Mouse (Mus musculus): ENCODE measurements around the gene Parp9. TPM values are rescaled to one million over a fixed set of nuclear protein-coding genes. Genes with fewer than 3 reads are reported as not detected.
"Not testable (repeated sequence)": the region's sequence is repeated elsewhere in the genome, so short reads cannot be mapped to it uniquely, and the experiment has no call there.

Parp9 gene
- polyA plus RNA-seq, 1 experiment from 2014 or later, result 4.2 TPM

- no peaks in the 10 kb centered on the region for H3K4me1 ChIP-seq (ENCODE audit: control insufficient read depth, insufficient read depth, low read length)
- no peak overlapping the region for H3K4me3 ChIP-seq (ENCODE audit: low read depth, low read length)
- DNase-seq (ENCODE audit: low spot score), result no peak
- no peak overlapping the region for H3K9ac ChIP-seq (ENCODE audit: low read length)
- WGBS, result 94% methylated on average over 3 of the region's 3 CpGs
- H3K9me3 ChIP-seq (ENCODE audit: control insufficient read depth, low read length), result no peaks in the 10 kb centered on the region
- no peak overlapping the region for H3K27ac ChIP-seq (replicated peaks; ENCODE audit: low read depth, low read length)
- ATAC-seq (ENCODE audit: insufficient number of reproducible peaks, low FRiP score, low TSS enrichment, low read depth), result no peak
- no peaks in the 10 kb centered on the region for H3K36me3 ChIP-seq (ENCODE audit: control insufficient read depth, insufficient read depth, low read length)
- no peaks in the 10 kb centered on the region for H3K27me3 ChIP-seq (ENCODE audit: control insufficient read depth, insufficient read depth, low read length)
- H3K4me2 ChIP-seq (ENCODE audit: low read depth, severe bottlenecking), result no peak overlapping the region
Observed at GRCm38 (mm10) chr16:35993316-35993715, 55.0 kb downstream of the Parp9 start.

- not testable (repeated sequence) for H3K27ac ChIP-seq (replicated peaks; ENCODE audit: low read depth, low read length); H3K36me3 ChIP-seq (ENCODE audit: control insufficient read depth, insufficient read depth, low read length); H3K4me2 ChIP-seq (ENCODE audit: low read depth, severe bottlenecking); H3K27me3 ChIP-seq (ENCODE audit: control insufficient read depth, insufficient read depth, low read length); H3K9ac ChIP-seq (ENCODE audit: low read length); ATAC-seq (ENCODE audit: insufficient number of reproducible peaks, low FRiP score, low TSS enrichment, low read depth); H3K4me3 ChIP-seq (ENCODE audit: low read depth, low read length); H3K4me1 ChIP-seq (ENCODE audit: control insufficient read depth, insufficient read depth, low read length); DNase-seq (ENCODE audit: low spot score); H3K9me3 ChIP-seq (ENCODE audit: control insufficient read depth, low read length)
- 95% methylated on average over 4 of the region's 4 CpGs for WGBS
Observed at GRCm38 (mm10) chr16:35998852-35999251, 60.6 kb downstream of the Parp9 start.

- no peaks in the 10 kb centered on the region for H3K9me3 ChIP-seq (ENCODE audit: control insufficient read depth, low read length)
- WGBS, result 95% methylated on average over 3 of the region's 3 CpGs
- no peak for ATAC-seq (ENCODE audit: insufficient number of reproducible peaks, low FRiP score, low TSS enrichment, low read depth)
Observed at GRCm38 (mm10) chr16:36008396-36008795, 70.1 kb downstream of the Parp9 start.

GRCm38 (mm10) chr16:36016335-36016734, 78.1 kb downstream of the Parp9 start:
- Histone ChIP-seq H3K9ac (ENCODE audit: low read length) (no peak overlapping the region), H3K4me2 (ENCODE audit: low read depth, severe bottlenecking) (no peak overlapping the region), H3K36me3 (ENCODE audit: control insufficient read depth, insufficient read depth, low read length) (peaks cover under 1% of the 10 kb centered on the region; the same call in 1 of the 2 replicates), H3K4me1 (ENCODE audit: control insufficient read depth, insufficient read depth, low read length) (no peaks in the 10 kb centered on the region), H3K27ac (replicated peaks; ENCODE audit: low read depth, low read length) (no peak overlapping the region), H3K27me3 (ENCODE audit: control insufficient read depth, insufficient read depth, low read length) (no peaks in the 10 kb centered on the region), H3K9me3 (ENCODE audit: control insufficient read depth, low read length) (no peaks in the 10 kb centered on the region), H3K4me3 (ENCODE audit: low read depth, low read length) (no peak overlapping the region)
- DNase-seq (ENCODE audit: low spot score) (no peak), ATAC-seq (ENCODE audit: insufficient number of reproducible peaks, low FRiP score, low TSS enrichment, low read depth) (no peak)
- WGBS, result 95% methylated on average over 1 of the region's 1 CpGs

More at GRCm38 (mm10) chr16:36008396-36008795, 70.1 kb downstream of the Parp9 start:
- no peak for DNase-seq (ENCODE audit: low spot score)
- H3K36me3 ChIP-seq (ENCODE audit: control insufficient read depth, insufficient read depth, low read length), result no peaks in the 10 kb centered on the region
- no peaks in the 10 kb centered on the region for H3K27me3 ChIP-seq (ENCODE audit: control insufficient read depth, insufficient read depth, low read length)
- no peaks in the 10 kb centered on the region for H3K4me1 ChIP-seq (ENCODE audit: control insufficient read depth, insufficient read depth, low read length)
- no peak overlapping the region for H3K4me2 ChIP-seq (ENCODE audit: low read depth, severe bottlenecking)
- no peak overlapping the region for H3K4me3 ChIP-seq (ENCODE audit: low read depth, low read length)
- H3K27ac ChIP-seq (replicated peaks; ENCODE audit: low read depth, low read length), result no peak overlapping the region
- no peak overlapping the region for H3K9ac ChIP-seq (ENCODE audit: low read length)

Other genes with a start within 250 kb of the Parp9 start
- 13.0 and 15.2 TPM in 2 replicates for gene Dirc2, start 169.1 kb upstream of the Parp9 start, polyA plus RNA-seq (2014; fragmentation: Nextera tagmentation; extraction: Ambion mirVana)
- 23.5 and 23.8 TPM in 2 replicates for gene Hspbap1, start 168.1 kb upstream of the Parp9 start, polyA plus RNA-seq (2014; fragmentation: Nextera tagmentation; extraction: Ambion mirVana)
- gene Parp14, start 66.9 kb upstream of the Parp9 start, polyA plus RNA-seq (2014; fragmentation: Nextera tagmentation; extraction: Ambion mirVana), result 0.36 and 0.50 TPM in 2 replicates
- 3.1 and 4.1 TPM in 2 replicates for gene Dtx3l, start 681 bp downstream of the Parp9 start, polyA plus RNA-seq (2014; fragmentation: Nextera tagmentation; extraction: Ambion mirVana)
- gene Kpna1, start 40.3 kb downstream of the Parp9 start, polyA plus RNA-seq (2014; fragmentation: Nextera tagmentation; extraction: Ambion mirVana), result 57.0 and 60.0 TPM in 2 replicates
- gene Wdr5b, start 102.7 kb downstream of the Parp9 start, polyA plus RNA-seq (2014; fragmentation: Nextera tagmentation; extraction: Ambion mirVana), result 9.2 and 9.8 TPM in 2 replicates
- gene Fam162a, start 133.1 kb downstream of the Parp9 start, polyA plus RNA-seq (2014; fragmentation: Nextera tagmentation; extraction: Ambion mirVana), result 339 and 359 TPM in 2 replicates
- 108 and 115 TPM in 2 replicates for gene Ccdc58, start 133.2 kb downstream of the Parp9 start, polyA plus RNA-seq (2014; fragmentation: Nextera tagmentation; extraction: Ambion mirVana)
- gene Csta1, start 192.8 kb downstream of the Parp9 start, polyA plus RNA-seq (2014; fragmentation: Nextera tagmentation; extraction: Ambion mirVana), result 0.07 and 0.21 TPM in 2 replicates
- not detected in 2 replicates for gene Stfa2l1, start 218.3 kb downstream of the Parp9 start, polyA plus RNA-seq (2014; fragmentation: Nextera tagmentation; extraction: Ambion mirVana)
- gene Gm5483, start 245.7 kb downstream of the Parp9 start, polyA plus RNA-seq (2014; fragmentation: Nextera tagmentation; extraction: Ambion mirVana), result not detected in 2 replicates

Measured in limb, embryonic 11.5 days (tissue).